Mouse (Mus musculus) gastrocnemius, postnatal 25 days (tissue): Measurements from ENCODE around the gene Gm14409. TPM values are rescaled to one million over a fixed set of nuclear protein-coding genes. Genes with fewer than 3 reads are reported as not detected.
"Not testable (repeated sequence)": the region's sequence is repeated elsewhere in the genome, so short reads cannot be mapped to it uniquely, and the experiment has no call there.

Experiments used
- DNase-seq: peaks from one replicate; pipeline ENCODE4 v3.0.0; 2022
- long read RNA-seq, 2 experiments: library from polyadenylated mRNA; stranded (forward); transcript quantifications; one replicate each; pipeline ENCODE4 v2.0.0; 2021
- total RNA-seq, 2 experiments: library from RNA; stranded (reverse); gene quantifications; 1 replicate in 1 of 2; 2 replicates in 1 of 2; pipeline ENCODE4 v1.2.3; 2021

Gene Gm14409
- under 1 TPM; 0.51 to 0.54 TPM for total RNA-seq
- long read RNA-seq, experiment 1 = 0 reads
- long read RNA-seq, experiment 2 = 0 reads

DNA sequence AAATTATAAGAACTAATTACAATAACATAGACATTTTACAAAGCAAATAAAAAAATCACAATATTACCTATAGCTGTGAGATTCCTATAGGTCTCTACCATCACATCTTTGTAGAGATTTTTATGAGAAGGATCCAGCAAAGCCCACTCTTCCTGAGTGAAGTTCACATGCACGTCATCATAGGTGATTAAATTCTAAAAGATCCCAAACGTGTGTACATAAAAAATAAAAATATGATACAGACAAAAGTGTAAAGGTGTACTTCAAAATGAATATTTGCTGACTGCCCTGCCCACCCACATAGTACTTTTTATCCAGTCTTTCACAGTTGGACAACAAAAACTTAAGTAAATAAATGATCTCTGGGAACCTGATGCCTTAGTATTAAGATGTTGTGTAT lies at the start of gene Gm14409:
Gene Gm14409 (minus strand): TSS at position 101 of the 400 bp plus-strand sequence.
- DNase-seq = not testable (repeated sequence)

DNA sequence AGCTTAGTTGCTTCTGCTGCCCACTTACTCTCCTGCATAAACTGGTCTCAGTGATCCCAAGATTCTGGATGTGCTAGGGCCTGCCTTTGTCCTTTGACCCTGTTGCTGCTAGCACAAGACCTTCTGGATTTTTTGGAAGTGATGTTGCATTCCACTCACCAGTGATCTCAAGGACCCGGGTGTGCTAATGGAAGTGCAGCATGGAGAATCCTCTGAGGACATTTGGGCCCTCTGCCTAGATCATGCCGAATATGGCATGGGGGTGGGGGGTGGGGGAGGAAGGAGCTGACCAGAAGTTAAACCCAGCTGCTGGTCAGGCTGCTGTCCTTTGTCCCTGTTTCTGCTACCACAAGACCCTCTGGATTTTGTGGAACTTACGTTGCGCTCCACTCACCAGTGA lies 42.8 kb upstream of the Gm14409 start:
- DNase-seq = not testable (repeated sequence)

DNA sequence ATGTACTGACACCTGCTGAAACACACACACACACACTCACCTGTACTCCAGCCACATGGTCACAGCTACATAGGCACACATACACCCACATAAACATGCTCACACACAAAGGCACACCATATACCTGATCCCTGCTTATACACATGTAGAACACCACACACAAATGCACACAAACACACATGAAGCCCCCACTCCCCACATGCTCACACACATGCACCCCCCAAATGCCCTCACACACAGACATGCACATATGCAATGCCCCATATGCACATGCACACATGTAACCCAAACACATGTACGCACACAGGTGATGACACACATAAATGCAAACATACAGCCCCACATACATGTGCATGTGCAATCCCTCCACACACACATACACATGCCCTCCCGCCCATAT lies 38.1 kb upstream of the Gm14409 start:
- DNase-seq = not testable (repeated sequence)

DNA sequence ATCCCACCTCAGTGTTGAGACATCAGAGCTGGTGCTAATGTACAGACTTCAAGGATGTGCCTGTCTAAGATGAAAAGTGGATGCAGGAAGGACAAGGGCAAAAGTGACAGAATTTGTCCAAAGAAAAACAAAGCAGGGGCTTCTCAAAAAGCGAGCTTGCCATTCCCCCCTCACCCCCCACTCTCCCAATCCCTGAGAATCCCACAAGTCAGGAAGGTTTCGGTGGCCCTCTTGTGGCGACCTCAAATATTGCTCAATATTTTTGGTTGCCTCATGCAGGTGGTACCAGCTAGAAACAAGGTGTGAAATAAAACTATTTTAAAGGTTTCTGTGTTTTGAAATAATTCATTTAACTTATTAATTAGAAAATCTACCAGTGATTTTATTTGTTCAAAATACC lies 16.9 kb upstream of the Gm14409 start:
- DNase-seq = not testable (repeated sequence)

DNA sequence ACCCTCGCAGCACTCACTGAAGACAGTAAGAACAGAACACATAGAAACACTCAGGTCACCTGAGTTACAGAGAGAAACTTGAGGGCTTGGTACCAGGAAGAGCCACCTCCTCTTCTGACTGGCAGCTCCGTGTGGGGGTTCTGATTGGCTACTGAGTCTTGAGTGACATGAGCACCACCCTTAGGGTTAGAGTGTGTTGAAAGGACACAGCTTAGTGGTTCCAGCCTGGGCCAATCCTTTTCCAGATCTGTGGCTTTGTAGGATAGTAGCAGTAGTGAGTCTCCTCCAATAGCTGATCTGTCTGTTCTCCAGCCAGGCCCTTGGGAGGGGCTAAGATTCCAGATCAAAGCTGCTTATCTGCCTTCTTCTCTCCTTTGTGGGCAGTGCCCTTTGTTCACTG lies 10.9 kb upstream of the Gm14409 start:
- not testable (repeated sequence) for DNase-seq

DNA sequence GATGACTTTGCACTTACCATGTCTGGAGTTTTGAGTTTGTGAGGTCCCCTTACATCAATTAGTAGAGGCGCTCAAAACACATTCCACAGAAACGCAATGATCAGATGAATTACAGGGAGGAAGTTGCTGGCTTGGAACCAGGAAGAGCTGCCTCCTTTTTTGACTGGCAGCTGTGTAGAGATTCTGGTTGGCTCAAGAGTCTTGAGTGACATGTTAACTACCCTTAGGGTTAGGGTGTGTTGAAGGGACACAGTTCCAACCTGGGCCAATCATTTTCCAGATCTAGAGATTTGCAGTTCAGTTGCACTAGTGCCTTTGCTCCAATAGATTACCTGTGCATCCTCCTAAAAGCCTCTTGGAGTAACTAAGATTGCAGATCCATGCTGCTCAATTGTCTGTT lies 5.4 kb upstream of the Gm14409 start:
- peak; percentile 4 for DNase-seq

DNA sequence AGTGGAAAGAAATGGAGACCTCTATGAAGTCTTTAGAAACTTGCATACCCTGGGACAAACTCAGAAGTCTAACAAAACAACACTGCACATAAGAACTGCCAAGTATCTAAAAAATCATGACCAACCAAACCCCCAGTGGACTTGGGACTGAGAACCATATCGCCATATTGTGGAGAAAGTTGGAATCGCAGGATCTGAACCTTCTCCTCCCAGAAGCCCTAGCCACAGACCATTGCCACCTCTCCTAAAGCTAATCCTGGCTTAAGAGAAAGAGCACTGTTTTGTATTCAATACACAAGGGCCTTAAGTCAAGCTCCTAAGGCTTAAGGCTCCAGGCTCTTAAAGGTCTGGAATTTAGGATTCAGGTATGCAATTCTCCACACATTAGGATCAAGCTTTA lies 19.4 kb downstream of the Gm14409 start:
- DNase-seq = not testable (repeated sequence)

DNA sequence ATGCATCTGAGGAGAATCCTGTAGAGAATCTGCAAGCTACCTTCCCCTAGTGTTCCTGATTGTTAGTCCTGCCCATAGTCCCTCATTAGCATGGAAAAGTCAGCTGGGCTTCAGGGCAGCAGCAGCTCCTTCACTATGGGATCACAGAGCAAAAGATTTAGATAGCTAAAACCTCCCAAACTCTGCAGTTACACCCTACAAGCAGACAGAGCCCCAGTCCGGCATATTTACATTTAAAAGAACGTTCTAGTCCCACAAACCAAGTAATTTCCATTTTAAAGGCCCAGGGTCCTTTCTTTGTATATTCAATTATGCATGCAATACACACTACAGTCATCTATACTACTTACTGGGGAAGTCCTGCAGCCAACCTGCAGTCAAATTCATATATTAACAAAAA lies 36.4 kb downstream of the Gm14409 start:
- not testable (repeated sequence) for DNase-seq

Other genes starting within 250 kb of the Gm14409 start
- under 1 TPM; 0.75 to 0.82 TPM for gene Gm14401, start 192.7 kb downstream of the Gm14409 start, total RNA-seq
- gene Gm14410, start 60.6 kb downstream of the Gm14409 start, total RNA-seq = 10 to 100 TPM; 12.0 to 17.1 TPM
- gene Gm14412, start 57.3 kb upstream of the Gm14409 start, total RNA-seq = 1 to 10 TPM; 1.2 to 1.6 TPM
- 1 to 10 TPM; 9.4 to 9.9 TPM for gene Gm14418, start 131.3 kb upstream of the Gm14409 start, total RNA-seq
- gene Zfp970, start 197.7 kb upstream of the Gm14409 start, total RNA-seq = 10 to 100 TPM; 28.5 to 35.5 TPM
- gene Gm14403, start 231.2 kb upstream of the Gm14409 start, total RNA-seq = 10 to 100 TPM; 24.8 to 29.1 TPM